Mouse (Mus musculus) kidney, adult 2 months (tissue): ENCODE data around the gene Rap1a.

Experiments used
- CTCF ChIP-seq: fragments of 200-500 bp; conservative IDR thresholded peaks from 2 replicates; pipeline ENCODE4 v1.5.1; 2011; ENCODE audit warnings: low read depth, mild to moderate bottlenecking, control low read depth, low read length, moderate library complexity, mixed read lengths; ENCODE audit not compliant: insufficient read depth, insufficient read length
- POLR2A ChIP-seq: fragments of 200-500 bp; IDR thresholded peaks from one replicate; pipeline ENCODE4 v1.6.1; 2011; ENCODE audit warnings: low read depth, low read length, control low read depth

GRCm38 (mm10) chr3:105823609-105824008 is 22.5 kb upstream of the Rap1a start:
- no peak for TF ChIP-seq CTCF
- TF ChIP-seq POLR2A: no peak
